19 mouse cellular contexts compared by ENCODE assay signal in genomic region chr10:98948096-98948495, GRCm38 (mm10). TPM values are rescaled to one million over a fixed set of nuclear protein-coding genes. Genes with fewer than 3 reads are reported as not detected.
A peak's percentile ranks its signal among the peaks of the same experiment; 100 is the strongest.
DNase-seq lines count a peak whose midpoint lies in the region; ATAC-seq and TF ChIP-seq lines count a peak whose summit lies in the region.
"Had no signal": no experiment of that assay in that cellular context is flagged by ENCODE, and none has a peak within 500 bp of the region (broad histone marks: within the 10 kb centered on the region; RNA-seq: fewer than 3 reads in every experiment).

No protein-coding gene starts in this region.

- H3K4me1 ChIP-seq in liver, adult 2 months (ENCODE audit: control insufficient read depth, insufficient read depth, low read length), result peaks cover 13% of the 10 kb centered on the region; the same call in 1 of the 2 replicates
- H3K4me1 ChIP-seq in liver, embryonic 12.5 days, result peaks cover 61% of the 10 kb centered on the region
- peaks cover 32% of the 10 kb centered on the region for H3K4me1 ChIP-seq in neural tube, embryonic 13.5 days (replicated peaks)

- 36% methylated on average over 5 of the region's 5 CpGs for WGBS in liver, adult 2 months
- WGBS in liver, embryonic 12.5 days (ENCODE audit: insufficient replicate concordance), result 78% methylated on average over 5 of the region's 5 CpGs
- WGBS in neural tube, embryonic 13.5 days, result 55% methylated on average over 5 of the region's 5 CpGs

- no peak overlapping the region; the same call in 1 of the 2 replicates for H3K27ac ChIP-seq in liver, adult 2 months (replicated peaks; ENCODE audit: insufficient read depth, low read depth, low read length)
- H3K27ac ChIP-seq in liver, embryonic 12.5 days, result no peak overlapping the region
- 0 out of 2 replicates have a peak overlapping the region, but pooled peaks have one; percentile 33 for H3K27ac ChIP-seq in neural tube, embryonic 13.5 days (replicated peaks)
- H3K27ac ChIP-seq: embryonic facial prominence, embryonic 15.5 days; forebrain, embryonic 13.5 days; heart, embryonic 13.5 days; neural tube, embryonic 12.5 days had no signal

- H3K9ac ChIP-seq in liver, adult 2 months (ENCODE audit: low read depth, low read length), result no peak overlapping the region
- no peak overlapping the region for H3K9ac ChIP-seq in liver, embryonic 12.5 days
- H3K9ac ChIP-seq in neural tube, embryonic 13.5 days, result no peak overlapping the region
- H3K9ac ChIP-seq: embryonic facial prominence, embryonic 15.5 days; forebrain, embryonic 13.5 days; heart, embryonic 13.5 days; neural tube, embryonic 12.5 days had no signal

- H3K4me2 ChIP-seq in liver, embryonic 12.5 days, result no peak overlapping the region
- H3K4me2 ChIP-seq in neural tube, embryonic 13.5 days, result no peak overlapping the region
- H3K4me2 ChIP-seq: embryonic facial prominence, embryonic 15.5 days; forebrain, embryonic 13.5 days; heart, embryonic 13.5 days; neural tube, embryonic 12.5 days had no signal

- DNase-seq in adrenal gland, postnatal 10 days, result peak; percentile 52
- no peak for DNase-seq in adrenal gland, postnatal 25 days
- DNase-seq in liver, adult 2 months (ENCODE audit: extremely low read depth, low read depth, low spot score), result peak; percentile 81
- DNase-seq in neural tube, embryonic 10.5 days (ENCODE audit: extremely low spot score, low spot score), result no peak
- DNase-seq in skeletal muscle tissue, adult 2 months (ENCODE audit: low read depth, low spot score), result peak; percentile 51
- no peak for DNase-seq in heart, postnatal 36 days
- DNase-seq: cerebellum, adult 8-10 months; kidney, postnatal 10 days; left cerebral cortex, postnatal 4 days; thymus, adult 18-20 months had no signal

- no peaks in the 10 kb centered on the region for H3K27me3 ChIP-seq in liver, adult 2 months (ENCODE audit: control insufficient read depth, insufficient read depth, low read length)
- H3K27me3 ChIP-seq in liver, embryonic 12.5 days (replicated peaks), result no peaks in the 10 kb centered on the region
- no peaks in the 10 kb centered on the region for H3K27me3 ChIP-seq in neural tube, embryonic 13.5 days
- H3K27me3 ChIP-seq: embryonic facial prominence, embryonic 15.5 days; forebrain, embryonic 13.5 days; heart, embryonic 13.5 days; neural tube, embryonic 12.5 days had no signal

- H3K9me3 ChIP-seq in liver, embryonic 12.5 days (replicated peaks), result no peaks in the 10 kb centered on the region
- no peaks in the 10 kb centered on the region for H3K9me3 ChIP-seq in neural tube, embryonic 13.5 days
- H3K9me3 ChIP-seq: embryonic facial prominence, embryonic 15.5 days; forebrain, embryonic 13.5 days; heart, embryonic 13.5 days; neural tube, embryonic 12.5 days had no signal

- no peak for ATAC-seq in liver, embryonic 12.5 days
- ATAC-seq in neural tube, embryonic 13.5 days (ENCODE audit: low read depth), result no peak
- ATAC-seq: activated CD4-positive, CD25-positive, alpha-beta regulatory T cell, adult 4 months; forebrain, embryonic 13.5 days; intestine, embryonic 16.5 days; midbrain, embryonic 16.5 days had no signal

- H3K36me3 ChIP-seq in liver, adult 2 months (ENCODE audit: control insufficient read depth, insufficient read depth, low read length), result no peaks in the 10 kb centered on the region
- no peaks in the 10 kb centered on the region for H3K36me3 ChIP-seq in liver, embryonic 12.5 days
- H3K36me3 ChIP-seq in neural tube, embryonic 13.5 days, result no peaks in the 10 kb centered on the region
- H3K36me3 ChIP-seq: embryonic facial prominence, embryonic 15.5 days; heart, embryonic 13.5 days; neural tube, embryonic 12.5 days had no signal

- no peak for TF ChIP-seq POLR2A in liver, adult 2 months (IDR thresholded peaks at IDR 0.05; ENCODE audit: extremely low read depth, insufficient read depth, low read length)

- peaks cover 12% of the 10 kb centered on the region; the same call in 1 of the 2 replicates for H3K79me2 ChIP-seq in liver, adult 2 months (ENCODE audit: control insufficient read depth, insufficient read depth, low read length)

- H3K4me3 ChIP-seq in liver, adult 2 months (ENCODE audit: insufficient read depth, low read depth, low read length), result no peak overlapping the region
- no peak overlapping the region for H3K4me3 ChIP-seq in liver, embryonic 12.5 days
- H3K4me3 ChIP-seq in neural tube, embryonic 13.5 days, result no peak overlapping the region
- H3K4me3 ChIP-seq: embryonic facial prominence, embryonic 15.5 days; forebrain, embryonic 13.5 days; heart, embryonic 13.5 days; neural tube, embryonic 12.5 days had no signal

- intact Hi-C loops in heart, postnatal 36 days (cut with DNase I), result no loop called here

- no peak for TF ChIP-seq CTCF in liver, adult 2 months (IDR thresholded peaks at IDR 0.05; ENCODE audit: low read depth, low read length)

RNA-seq across cellular contexts. Expression of gene Atp2b1, which starts 33.9 kb away (rescaled TPM):
- 10 to 100 TPM; 53.1 to 57.7 TPM for total RNA-seq in adrenal gland, postnatal 10 days (2021)
- 48.2 and 54.6 TPM in 2 replicates for total RNA-seq in adrenal gland, postnatal 25 days (2021)
- 28.8 and 31.5 TPM in 2 replicates for total RNA-seq in liver, adult 2 months (2014; rRNA removed)
- 4.7 and 5.2 TPM in 2 replicates for polyA plus RNA-seq in liver, adult 2 months (2012; rRNA removed)
- 46.9 and 48.9 TPM in 2 replicates for polyA plus RNA-seq in liver, embryonic 12.5 days (2016; fragmentation: Nextera tagmentation; extraction: Ambion mirVana)
- 269 and 285 TPM in 2 replicates for polyA plus RNA-seq in neural tube, embryonic 13.5 days (2015; fragmentation: Nextera tagmentation; extraction: Ambion mirVana)
- 10 to 100 TPM; 69.0 to 69.9 TPM for total RNA-seq in heart, postnatal 36 days (2021)

Comparison
In these comparisons a context has a peak if more than half of its experiments do, and no peak if none do; other contexts are left out.
1. DNase-seq: peak in adrenal gland, postnatal 10 days (single experiment), liver, adult 2 months (single experiment) and skeletal muscle tissue, adult 2 months (single experiment); none in adrenal gland, postnatal 25 days (single experiment), neural tube, embryonic 10.5 days (single experiment) and heart, postnatal 36 days (0 of 2).